Mouse (Mus musculus) erythroblast, adult 5-6 weeks (primary cell): Measurements from ENCODE around the gene Creb5. TPM values are rescaled to one million over a fixed set of nuclear protein-coding genes. Genes with fewer than 3 reads are reported as not detected.

Experiments
- ATAC-seq: replicated peaks from 2 replicates; pipeline ENCODE4 v1.8.0; 2016; ENCODE audit warnings: moderate number of reproducible peaks, mild to moderate bottlenecking, moderate TSS enrichment, inconsistent platforms; ENCODE audit not compliant: poor library complexity, low FRiP score, severe bottlenecking
- total RNA-seq, 2 experiments: library from RNA; stranded (forward) in 1 of 2; stranded (reverse) in 1 of 2; fragments of 150-400 nt in 1 of 2; fragments of 200-764, 138-1000 nt in 1 of 2; gene quantifications; 2 replicates each; pipeline versions ENCODE4 v1.2.3 to v1.2.4; 2015 to 2017; ENCODE audit warnings: low replicate concordance in 2 of 2

Creb5 gene
- total RNA-seq, 2 experiments from 2014 or later: not detected

- no peak for ATAC-seq
Observed at GRCm38 (mm10) chr6:53714908-53715321, 427.8 kb downstream of the Creb5 start.

- no peak for ATAC-seq
Observed at GRCm38 (mm10) chr6:53716013-53716412, 428.9 kb downstream of the Creb5 start.

GRCm38 (mm10) chr6:53720009-53720408 is 432.9 kb downstream of the Creb5 start:
- no peak for ATAC-seq

- ATAC-seq: no peak; the same call in 1 of the 2 replicates
Observed at GRCm38 (mm10) chr6:53721595-53721994, 434.5 kb downstream of the Creb5 start.

GRCm38 (mm10) chr6:53722694-53723093 is 435.6 kb downstream of the Creb5 start:
- ATAC-seq: no peak

GRCm38 (mm10) chr6:53730487-53730886 is 443.4 kb downstream of the Creb5 start:
- no peak for ATAC-seq

- no peak for ATAC-seq
Observed at GRCm38 (mm10) chr6:53730996-53731485, 444.0 kb downstream of the Creb5 start.

- no peak for ATAC-seq
Observed at GRCm38 (mm10) chr6:53733546-53733945, 446.5 kb downstream of the Creb5 start.

- no peak for ATAC-seq
Observed at GRCm38 (mm10) chr6:53733999-53734398, 446.9 kb downstream of the Creb5 start.

GRCm38 (mm10) chr6:53735696-53736095 is 448.6 kb downstream of the Creb5 start:
- ATAC-seq: no peak

GRCm38 (mm10) chr6:53738206-53738605 is 451.1 kb downstream of the Creb5 start:
- ATAC-seq: no peak

- no peak for ATAC-seq
Observed at GRCm38 (mm10) chr6:53741222-53741621, 454.2 kb downstream of the Creb5 start.

Other genes starting within 250 kb of the Creb5 start
- not detected in 2 replicates for gene Jazf1, start 218.6 kb upstream of the Creb5 start, total RNA-seq (2015; ENCODE audit: low replicate concordance)
- gene Jazf1, start 218.6 kb upstream of the Creb5 start, total RNA-seq (2017; ENCODE audit: low replicate concordance): 0.56 TPM in 1 of 2 replicates, not detected in the other